Mouse (Mus musculus) olfactory bulb, adult 2 months (tissue): ENCODE data around the gene Crim1.

Experiments used
- CTCF ChIP-seq: fragments of 200-500 bp; IDR thresholded peaks from 2 replicates; pipeline ENCODE4 v1.5.1; 2012; ENCODE audit warnings: low read depth, mild to moderate bottlenecking, low read length, moderate library complexity; ENCODE audit not compliant: insufficient read depth
- POLR2A ChIP-seq: fragments of 200-500 bp; IDR thresholded peaks from 2 replicates; pipeline ENCODE4 v1.6.1; 2012; ENCODE audit warnings: mild to moderate bottlenecking, low read depth, low read length, moderate library complexity; ENCODE audit not compliant: insufficient read depth

GRCm38 (mm10) chr17:78322369-78323335 is 122.6 kb downstream of the Crim1 start:
- TF ChIP-seq POLR2A (no peak), CTCF (no peak)
